In genomic region chr7:105808385-105808784, GRCm38 (mm10) we compare ENCODE assay signal across 18 mouse cellular contexts. TPM values are rescaled to one million over a fixed set of nuclear protein-coding genes. Genes with fewer than 3 reads are reported as not detected.
DNase-seq lines count a peak whose midpoint lies in the region; ATAC-seq and TF ChIP-seq lines count a peak whose summit lies in the region.
"Had no signal": no experiment of that assay in that cellular context is flagged by ENCODE, and none has a peak within 500 bp of the region (broad histone marks: within the 10 kb centered on the region; RNA-seq: fewer than 3 reads in every experiment).

No protein-coding gene starts in this region.

- no peaks in the 10 kb centered on the region for H3K9me3 ChIP-seq in forebrain, embryonic 16.5 days (ENCODE audit: control insufficient read depth, low read length)
- H3K9me3 ChIP-seq: G1E; hindbrain, embryonic 10.5 days; liver, embryonic 12.5 days; neural tube, embryonic 13.5 days had no signal

- no peak overlapping the region for H3K4me2 ChIP-seq in forebrain, embryonic 16.5 days (ENCODE audit: low read length)
- H3K4me2 ChIP-seq: midbrain, embryonic 11.5 days; neural tube, embryonic 13.5 days had no signal

- H3K36me3 ChIP-seq in forebrain, embryonic 16.5 days (ENCODE audit: control insufficient read depth, insufficient read depth) = peaks cover 8% of the 10 kb centered on the region; the same call in 1 of the 2 replicates

- ATAC-seq in forebrain, embryonic 16.5 days = no peak
- ATAC-seq: CD4-positive, CD25-positive, alpha-beta regulatory T cell, adult 4 months; liver, embryonic 12.5 days had no signal

- no peak for TF ChIP-seq CTCF in gastrocnemius, adult 2 months (IDR thresholded peaks at IDR 0.05)

- WGBS in forebrain, embryonic 16.5 days = 94% methylated on average over 1 of the region's 1 CpGs

- H3K4me1 ChIP-seq in forebrain, embryonic 16.5 days (replicated peaks; ENCODE audit: control insufficient read depth, insufficient read depth, low read length) = peaks cover 11% of the 10 kb centered on the region

- peak overlapping the region; percentile 98 for H3K27ac ChIP-seq in gastrocnemius, adult 2 months
- no peak overlapping the region for H3K27ac ChIP-seq in forebrain, embryonic 16.5 days (ENCODE audit: low read length)
- H3K27ac ChIP-seq: hindbrain, embryonic 10.5 days; liver, embryonic 12.5 days; neural tube, embryonic 13.5 days had no signal

- no peak overlapping the region for H3K4me3 ChIP-seq in gastrocnemius, adult 2 months
- H3K4me3 ChIP-seq in forebrain, embryonic 16.5 days (replicated peaks; ENCODE audit: low read length) = no peak overlapping the region
- H3K4me3 ChIP-seq: hindbrain, embryonic 10.5 days; neural tube, embryonic 13.5 days had no signal

- H3K27me3 ChIP-seq in forebrain, embryonic 16.5 days (replicated peaks; ENCODE audit: control insufficient read depth, insufficient read depth, low read length) = no peaks in the 10 kb centered on the region
- H3K27me3 ChIP-seq: liver, embryonic 12.5 days; neural tube, embryonic 13.5 days had no signal

- H3K9ac ChIP-seq in forebrain, embryonic 16.5 days (replicated peaks; ENCODE audit: low read depth, low read length) = no peak overlapping the region
- H3K9ac ChIP-seq: neural tube, embryonic 13.5 days had no signal

- intact Hi-C loops in gastrocnemius, adult 2 months (cut with DNase I) = no loop called here

- DNase-seq in gastrocnemius, adult 2 months = no peak
- DNase-seq in gastrocnemius, postnatal 4 days (ENCODE audit: low spot score in 2 of 2) = no peak
- peak; percentile 40 for DNase-seq in kidney, adult 11 months
- no peak for DNase-seq in kidney, postnatal 10 days
- peak; percentile 20 to 46 for DNase-seq in kidney, adult 8-10 months
- peak; percentile 28 for DNase-seq in lung, postnatal 10 days
- DNase-seq in embryo, embryonic 9.5 days (ENCODE audit: extremely low spot score) = no peak
- DNase-seq: gastrocnemius, postnatal 14 days; left cerebral cortex, postnatal 4 days; right cerebral cortex, postnatal 14 days; thymus, postnatal 14 days had no signal

RNA-seq across cellular contexts. Expression of gene Mrpl17, which starts 2.5 kb away (rescaled TPM):
- 100 to 1,000 TPM; 108 to 112 TPM for total RNA-seq in gastrocnemius, adult 2 months (2021)
- total RNA-seq in gastrocnemius, postnatal 4 days (2021) = 100 to 1,000 TPM; 177 to 182 TPM
- 178 and 190 TPM in 2 replicates for polyA plus RNA-seq in forebrain, embryonic 16.5 days (2015; fragmentation: Nextera tagmentation; extraction: Ambion mirVana)

RNA-seq across cellular contexts. Expression of gene Dchs1, which starts 20.9 kb away (rescaled TPM):
- 1 to 10 TPM; 2.1 to 5.0 TPM for total RNA-seq in gastrocnemius, adult 2 months (2021)
- 10 to 100 TPM; 40.9 to 42.5 TPM for total RNA-seq in gastrocnemius, postnatal 4 days (2021)
- polyA plus RNA-seq in forebrain, embryonic 16.5 days (2015; fragmentation: Nextera tagmentation; extraction: Ambion mirVana) = 20.7 and 22.0 TPM in 2 replicates
- polyA plus RNA-seq: CD4-positive, CD25-positive, alpha-beta regulatory T cell, adult 4 months; G1E had no signal

RNA-seq across cellular contexts. Expression of gene Tpp1, which starts 56.4 kb away (rescaled TPM):
- 10 to 100 TPM; 42.3 to 45.8 TPM for total RNA-seq in gastrocnemius, adult 2 months (2021)
- total RNA-seq in gastrocnemius, postnatal 4 days (2021) = 10 to 100 TPM; 37.6 to 42.6 TPM
- polyA plus RNA-seq in forebrain, embryonic 16.5 days (2015; fragmentation: Nextera tagmentation; extraction: Ambion mirVana) = 30.2 and 35.2 TPM in 2 replicates

Comparison
In these comparisons a context has a peak if more than half of its experiments do, and no peak if none do; other contexts are left out.
1. DNase-seq: peak in kidney, adult 11 months (single experiment), kidney, adult 8-10 months (2 of 2) and lung, postnatal 10 days (single experiment); none in gastrocnemius, adult 2 months (single experiment), gastrocnemius, postnatal 4 days (0 of 2), kidney, postnatal 10 days (single experiment) and embryo, embryonic 9.5 days (single experiment).
2. RNA of gene Dchs1, which starts 20.9 kb away (total RNA-seq): 40.9 to 42.5 TPM in gastrocnemius, postnatal 4 days; 2.1 to 5.0 TPM in gastrocnemius, adult 2 months; every median in the first group is over 4 times any median in the second.